Mouse (Mus musculus): Measurements from ENCODE around the gene Tnfrsf9. TPM values are rescaled to one million over a fixed set of nuclear protein-coding genes. Genes with fewer than 3 reads are reported as not detected.
A peak's percentile ranks its signal among the peaks of the same experiment; 100 is the strongest.
"Not testable (repeated sequence)": the region's sequence is repeated elsewhere in the genome, so short reads cannot be mapped to it uniquely, and the experiment has no call there.

Gene Tnfrsf9
- under 1 TPM; 0.16 to 0.22 TPM for total RNA-seq (2021)
- long read RNA-seq, experiment 1, partial matches to known transcripts, result 0 of 1 reads
- long read RNA-seq, experiment 1, other reads (novel, unspliced or antisense), result 1 of 1 reads
- long read RNA-seq, experiment 2, result 0 reads

DNA sequence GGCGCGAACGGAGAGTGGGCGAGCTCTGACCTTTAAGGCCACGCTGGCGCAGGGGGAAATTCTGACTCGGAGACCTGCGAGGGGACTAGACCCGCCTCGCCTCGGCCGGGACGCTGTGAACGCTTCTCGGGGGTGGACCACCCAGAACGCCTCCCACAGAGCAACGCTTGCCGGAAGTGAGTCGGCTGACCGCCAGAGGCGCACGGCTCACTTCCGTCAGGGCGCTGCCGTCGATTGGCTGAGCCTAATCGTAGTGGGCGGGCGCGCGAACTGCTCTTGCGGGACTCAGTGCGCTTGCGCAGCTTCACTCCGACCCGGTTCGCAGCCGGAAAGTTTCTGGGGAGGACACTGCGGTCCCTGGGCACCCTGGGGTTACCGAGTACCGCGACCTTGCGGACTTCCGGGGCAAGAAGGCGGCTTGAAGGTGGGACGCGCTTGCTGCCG lies at the start of gene Tnfrsf9, which contains the start of gene Park7:
Gene Tnfrsf9 (plus strand): TSS at position 273 of the 444 bp plus-strand sequence.
Gene Park7 (minus strand): TSS at position 148 of the 444 bp plus-strand sequence.
- DNase-seq, result peak; percentile 98
- intact Hi-C loops (cut with DNase I; ENCODE audit: low total_unique reads), result no loop called here

DNA sequence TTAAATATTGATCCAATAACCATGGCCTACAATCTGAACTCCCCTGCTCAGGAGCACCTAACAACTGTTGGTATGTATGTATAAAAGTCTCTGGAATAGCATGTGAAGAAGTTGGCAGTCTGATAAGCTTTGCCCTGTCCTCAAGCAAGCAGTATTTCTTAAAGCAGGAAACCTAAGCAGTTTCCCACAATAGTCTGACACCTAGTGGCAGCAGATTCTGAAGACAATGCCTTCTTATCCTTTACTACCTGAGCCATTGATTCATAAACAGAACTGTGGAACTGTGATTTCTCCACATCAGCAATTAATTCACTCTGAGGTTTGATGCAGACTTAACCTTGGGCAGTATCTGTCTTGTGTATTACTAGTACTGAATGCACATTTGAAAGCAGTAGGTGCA lies 49.0 kb upstream of the Tnfrsf9 start:
- DNase-seq, result no peak
- intact Hi-C loops (cut with DNase I; ENCODE audit: low total_unique reads), result no loop called here

DNA sequence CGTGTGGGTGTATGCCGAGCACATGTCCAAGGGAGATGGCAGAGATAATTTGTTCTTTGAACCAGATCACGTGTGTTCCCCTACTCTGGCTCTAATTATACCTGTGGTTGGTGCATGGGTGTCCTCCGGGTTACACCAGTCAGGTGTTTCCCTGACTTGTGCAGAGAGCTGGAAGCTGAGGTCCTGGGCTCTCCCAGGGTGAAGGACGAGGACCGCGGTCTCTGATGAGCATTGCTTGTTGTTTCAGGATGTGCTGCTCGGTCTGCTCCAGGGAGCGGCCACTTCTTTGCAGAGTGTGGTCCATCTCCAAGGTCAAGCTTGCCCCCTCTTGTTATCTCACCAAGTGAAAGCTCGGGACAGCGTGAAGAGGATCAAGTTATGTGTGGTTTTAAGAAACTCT lies 48.3 kb upstream of the Tnfrsf9 start:
- DNase-seq, result no peak
- intact Hi-C loops (cut with DNase I; ENCODE audit: low total_unique reads), result no loop called here

DNA sequence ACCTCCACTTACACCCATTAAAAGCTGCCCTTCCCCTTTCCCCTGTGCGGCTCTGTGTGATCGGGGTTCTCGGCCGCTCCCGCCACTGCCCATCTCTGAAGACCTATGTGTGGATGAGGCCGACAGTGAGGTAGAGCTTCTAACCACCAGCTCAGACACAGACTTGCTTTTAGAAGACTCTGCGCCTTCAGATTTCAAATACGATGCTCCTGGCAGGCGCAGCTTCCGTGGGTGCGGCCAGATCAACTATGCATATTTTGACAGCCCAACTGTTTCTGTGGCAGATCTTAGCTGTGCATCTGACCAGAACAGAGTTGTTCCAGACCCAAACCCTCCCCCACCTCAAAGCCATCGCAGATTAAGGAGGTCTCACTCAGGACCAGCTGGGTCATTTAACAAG lies 47.9 kb upstream of the Tnfrsf9 start:
- no peak for DNase-seq
- intact Hi-C loops (cut with DNase I; ENCODE audit: low total_unique reads), result no loop called here

DNA sequence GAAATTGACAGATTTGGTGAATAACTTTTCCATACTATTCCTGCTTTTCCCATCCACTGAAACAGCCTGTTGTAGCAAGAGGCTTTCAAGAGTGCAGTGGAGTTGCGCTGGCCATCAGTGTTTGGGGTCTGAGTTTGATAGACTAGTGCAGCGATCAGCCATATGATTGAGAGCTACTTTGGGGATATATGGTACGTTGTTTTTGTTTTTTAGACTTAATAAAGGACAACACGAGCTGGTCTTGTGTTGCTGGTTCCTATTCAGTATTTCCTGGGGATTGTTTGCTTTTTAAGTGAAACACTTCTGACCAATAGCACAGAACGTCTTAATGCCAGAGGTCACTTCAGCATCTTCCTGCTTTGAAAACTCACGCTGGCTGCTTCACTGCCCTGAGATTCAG lies 46.2 kb upstream of the Tnfrsf9 start:
- intact Hi-C loops (cut with DNase I; ENCODE audit: low total_unique reads), result no loop called here
- DNase-seq, result no peak

DNA sequence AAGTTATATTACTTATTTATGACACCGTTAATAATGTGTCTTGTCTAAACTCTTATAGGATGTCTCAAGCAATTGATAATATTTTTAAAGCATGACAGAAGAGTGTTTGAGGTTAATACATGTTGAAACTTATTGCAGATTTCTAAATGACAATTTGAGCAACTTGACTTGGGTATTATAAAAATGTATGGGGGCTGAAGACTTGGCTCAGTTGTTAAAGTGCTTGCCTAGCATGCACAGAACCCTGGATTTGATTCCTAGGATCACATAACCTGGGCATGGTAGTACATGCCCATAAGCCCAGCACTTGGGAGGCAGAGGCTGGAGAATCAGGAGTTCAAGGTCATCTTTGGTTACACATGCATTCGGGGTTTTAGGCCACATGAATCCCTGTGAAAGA lies 45.5 kb upstream of the Tnfrsf9 start:
- DNase-seq, result no peak
- intact Hi-C loops (cut with DNase I; ENCODE audit: low total_unique reads), result no loop called here

DNA sequence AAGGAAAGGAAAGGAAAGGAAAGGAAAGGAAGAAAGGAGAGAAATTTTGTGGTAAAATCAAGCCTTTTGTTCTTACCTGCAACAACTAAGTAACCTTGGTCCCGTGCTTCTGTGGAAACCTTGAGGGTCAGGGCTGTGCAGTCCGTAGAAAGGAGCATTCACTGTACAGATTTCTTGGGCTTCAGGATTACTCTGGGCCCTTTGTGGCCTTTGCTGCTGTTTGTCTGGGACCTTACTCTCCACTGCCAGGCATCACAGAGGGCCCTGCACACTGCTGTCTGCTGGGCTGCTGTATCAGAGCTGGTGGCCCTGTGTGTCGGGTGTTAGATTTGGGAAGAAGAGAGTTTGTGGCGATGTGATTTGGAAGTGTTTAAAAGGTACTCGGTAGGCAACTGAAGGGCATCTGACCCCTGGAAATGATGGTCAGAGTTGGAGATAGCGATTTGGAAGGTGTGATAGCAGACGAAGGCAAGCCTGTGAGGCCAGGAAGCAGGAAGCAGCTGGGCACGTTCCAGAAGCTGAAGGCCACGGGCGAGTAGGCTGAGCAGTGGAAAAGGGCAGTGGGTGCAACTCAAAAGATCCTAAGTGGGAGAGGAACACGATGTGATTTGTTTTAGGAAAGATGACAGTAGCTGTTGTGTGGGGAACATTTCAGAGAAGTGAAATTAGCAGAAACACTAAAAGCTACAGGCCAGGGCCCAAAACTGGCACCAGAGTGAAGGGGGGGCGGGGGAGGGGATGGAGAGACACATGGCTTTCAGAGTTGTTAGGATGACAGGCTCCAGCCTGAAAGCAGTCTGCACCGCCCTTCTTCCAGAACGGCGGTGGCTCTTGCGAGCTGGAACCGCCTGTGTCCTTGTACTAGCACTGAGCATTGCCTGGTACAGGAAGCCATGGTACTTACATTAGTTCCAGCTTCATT lies 44.8 kb upstream of the Tnfrsf9 start:
- no peak for DNase-seq
- intact Hi-C loops (cut with DNase I; ENCODE audit: low total_unique reads), result no loop called here

DNA sequence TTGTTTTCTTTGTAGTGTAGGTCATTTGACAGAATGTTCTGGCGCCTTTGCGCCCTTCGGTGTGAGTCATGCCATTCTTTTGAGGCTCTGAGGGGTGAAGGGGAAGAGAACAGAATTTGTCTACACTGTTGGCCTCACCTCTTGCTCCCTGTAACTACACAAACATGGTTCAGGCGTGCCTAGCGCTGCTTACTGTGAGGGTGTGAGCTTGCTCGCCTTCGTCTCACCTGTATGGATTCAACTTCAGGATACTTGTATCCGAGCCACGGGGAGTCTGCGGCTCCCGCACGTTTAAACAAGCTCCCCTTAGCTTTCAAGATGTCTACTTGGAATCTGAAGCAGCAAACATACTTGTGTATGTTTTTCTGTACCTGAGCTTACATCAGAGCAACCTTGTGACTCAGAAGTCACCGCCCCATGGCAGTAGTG lies 43.4 kb upstream of the Tnfrsf9 start:
- intact Hi-C loops (cut with DNase I; ENCODE audit: low total_unique reads), result no loop called here
- no peak for DNase-seq

DNA sequence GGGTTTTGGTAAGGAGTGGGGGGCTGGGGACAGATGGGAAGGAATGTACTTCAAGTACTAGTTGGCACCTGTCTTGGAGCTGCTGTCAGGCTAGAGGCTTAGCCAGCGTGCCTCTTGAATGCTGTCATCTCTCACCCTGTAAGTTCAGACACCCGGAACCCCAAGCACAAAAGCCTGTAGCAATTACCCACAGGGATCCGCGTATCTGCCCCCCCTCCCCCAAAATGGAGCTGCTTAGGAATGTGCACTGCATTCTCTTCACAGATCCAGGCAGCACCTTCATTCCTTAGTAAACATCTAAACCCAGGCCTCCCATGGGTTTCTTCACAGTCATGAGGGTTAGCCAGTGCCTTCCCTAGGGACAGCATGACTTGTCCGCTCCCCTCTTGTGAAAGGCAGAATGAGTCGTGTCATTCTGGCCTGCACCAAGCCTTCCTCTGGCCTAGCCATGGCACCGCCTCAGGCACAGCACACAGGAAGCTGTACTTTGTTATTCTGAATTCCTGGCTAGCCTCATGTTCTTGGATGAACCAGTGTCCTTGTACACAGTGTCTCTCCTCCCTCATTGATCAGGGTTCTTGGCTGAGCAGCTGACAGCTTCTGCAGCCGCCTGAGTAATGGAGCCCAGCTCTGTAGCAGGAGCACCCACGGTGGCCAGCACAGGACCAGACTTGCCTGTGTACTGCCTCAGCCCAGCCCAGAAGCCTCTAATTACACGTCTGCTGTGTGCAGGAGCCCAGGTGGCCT lies 42.8 kb upstream of the Tnfrsf9 start:
- peak; percentile 57 for DNase-seq
- intact Hi-C loops (cut with DNase I; ENCODE audit: low total_unique reads), result no loop called here

DNA sequence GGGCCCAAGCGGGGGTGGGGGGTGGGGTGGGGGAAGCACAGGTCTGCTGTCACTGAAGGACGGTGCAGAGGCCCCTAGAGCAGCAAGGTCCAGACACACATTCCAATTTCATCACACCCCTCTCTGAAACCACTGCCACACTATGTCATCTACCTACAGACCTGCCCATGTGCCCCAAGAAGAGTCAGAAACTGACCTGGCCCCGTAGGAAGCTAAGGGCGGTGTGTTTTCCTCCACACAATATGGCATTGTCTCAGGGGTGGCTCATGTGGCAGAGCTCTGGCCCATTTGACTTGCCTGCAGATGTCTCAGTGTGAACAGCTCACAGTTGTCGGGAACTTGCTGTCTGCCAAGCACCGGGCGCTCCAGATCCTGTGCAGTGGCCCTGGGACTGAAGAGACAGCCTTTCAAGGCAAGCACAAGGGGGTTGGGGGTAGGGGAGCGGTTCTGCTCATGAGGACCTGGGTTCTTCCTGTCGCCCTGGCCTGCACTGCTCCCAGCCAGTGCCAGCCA lies 42.2 kb upstream of the Tnfrsf9 start:
- peak; percentile 65 for DNase-seq
- intact Hi-C loops (cut with DNase I; ENCODE audit: low total_unique reads), result no loop called here

DNA sequence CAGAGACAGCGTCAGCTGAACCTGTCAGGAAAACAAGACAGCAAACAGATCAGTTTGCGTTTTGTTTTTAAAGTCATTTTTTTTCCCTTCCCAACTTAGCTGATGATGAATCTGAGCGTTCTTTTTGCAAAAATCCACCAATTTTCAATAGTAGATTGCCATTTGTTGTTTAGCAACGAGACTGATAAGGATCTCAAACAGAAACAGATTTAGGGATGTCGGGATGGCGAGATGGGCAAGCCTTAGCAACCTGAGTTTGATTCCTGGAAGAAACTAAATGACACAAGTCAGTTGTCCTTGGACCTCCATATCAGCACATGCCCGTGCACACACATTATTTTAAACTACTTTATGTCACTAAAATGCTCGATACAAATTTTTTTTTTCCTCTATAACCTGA lies 41.7 kb upstream of the Tnfrsf9 start:
- intact Hi-C loops (cut with DNase I; ENCODE audit: low total_unique reads), result no loop called here
- DNase-seq, result no peak

DNA sequence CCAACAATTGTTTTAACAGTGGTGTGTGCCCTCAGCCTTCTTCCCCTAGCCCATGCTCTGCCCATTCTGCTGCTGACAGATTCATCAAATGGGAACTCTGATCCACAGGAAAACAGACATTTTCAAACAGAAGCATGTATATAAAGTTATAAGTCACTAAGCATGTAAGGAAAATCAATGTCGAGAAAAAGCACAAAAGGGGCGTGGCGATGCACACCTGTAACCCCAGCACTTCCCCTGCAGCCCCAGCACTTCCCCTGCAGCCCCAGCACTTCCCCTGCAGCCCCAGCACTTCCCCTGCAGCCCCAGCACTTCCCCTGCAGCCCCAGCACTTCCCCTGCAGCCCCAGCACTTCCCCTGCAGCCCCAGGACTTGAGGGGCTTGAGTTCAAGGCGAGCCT lies 39.9 kb upstream of the Tnfrsf9 start:
- intact Hi-C loops (cut with DNase I; ENCODE audit: low total_unique reads), result not testable (repeated sequence)

DNA sequence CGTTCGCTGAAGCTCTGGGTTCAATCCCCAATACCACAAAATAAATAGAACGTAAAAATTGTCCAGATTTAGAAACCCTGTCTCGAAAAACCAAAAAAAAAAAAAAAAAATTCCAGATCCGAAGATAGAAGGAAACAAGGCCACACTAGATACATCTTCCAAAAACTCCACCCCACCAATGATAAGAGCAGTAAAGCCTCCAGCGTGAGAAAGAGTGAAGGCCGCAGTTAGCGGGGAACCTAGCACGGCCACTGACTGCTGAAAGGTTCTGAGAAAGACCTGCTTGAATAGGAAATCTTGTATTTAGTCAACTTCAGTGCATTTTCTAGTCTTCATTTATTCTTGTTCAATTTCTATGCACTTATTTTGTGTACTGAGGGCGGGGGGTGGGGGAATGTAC lies 39.0 kb upstream of the Tnfrsf9 start:
- intact Hi-C loops (cut with DNase I; ENCODE audit: low total_unique reads), result no loop called here
- no peak for DNase-seq

More for the DNA sequence above, 39.9 kb upstream of the Tnfrsf9 start:
- not testable (repeated sequence) for DNase-seq

DNA sequence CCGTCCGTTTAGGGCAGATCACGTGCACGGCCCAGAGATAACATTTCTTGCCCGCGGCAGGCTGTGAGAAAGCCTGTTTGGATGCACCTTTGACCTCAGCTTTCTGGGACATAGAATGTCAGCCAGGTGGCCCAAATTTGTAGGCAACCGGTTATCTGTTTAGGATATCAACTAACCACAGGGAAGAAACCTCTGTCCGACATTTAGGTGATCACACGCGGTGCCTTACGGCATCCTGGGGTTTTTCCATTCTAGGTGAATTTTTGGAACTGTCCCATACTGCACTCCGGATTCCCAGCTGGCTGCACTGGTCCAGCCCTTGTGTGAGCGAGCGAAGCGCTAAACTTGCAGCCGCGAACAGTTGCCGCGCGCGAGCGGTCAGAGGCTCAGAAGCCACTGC lies 34.7 kb upstream of the Tnfrsf9 start:
- no peak for DNase-seq
- intact Hi-C loops (cut with DNase I; ENCODE audit: low total_unique reads), result no loop called here

DNA sequence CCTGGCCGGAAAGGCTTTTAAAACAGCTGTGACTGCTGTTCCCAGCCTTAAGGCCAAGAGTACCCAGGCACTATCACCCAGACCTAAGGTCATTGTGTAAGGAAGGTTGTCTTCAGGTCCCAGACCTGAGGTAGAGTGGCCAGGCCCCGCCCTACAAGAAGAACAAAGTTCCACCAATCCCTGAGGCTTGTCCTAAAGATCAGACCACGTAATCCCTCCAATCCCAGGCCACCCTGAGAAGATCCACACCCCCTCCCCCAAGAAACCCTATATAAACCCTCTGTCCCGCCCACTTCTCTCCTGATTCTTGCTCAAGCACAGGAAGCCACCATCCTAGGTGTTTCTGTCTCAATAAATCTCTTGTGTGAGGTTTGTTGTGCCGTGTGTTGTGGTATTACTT lies 34.0 kb upstream of the Tnfrsf9 start:
- intact Hi-C loops (cut with DNase I; ENCODE audit: low total_unique reads), result no loop called here
- DNase-seq, result no peak

DNA sequence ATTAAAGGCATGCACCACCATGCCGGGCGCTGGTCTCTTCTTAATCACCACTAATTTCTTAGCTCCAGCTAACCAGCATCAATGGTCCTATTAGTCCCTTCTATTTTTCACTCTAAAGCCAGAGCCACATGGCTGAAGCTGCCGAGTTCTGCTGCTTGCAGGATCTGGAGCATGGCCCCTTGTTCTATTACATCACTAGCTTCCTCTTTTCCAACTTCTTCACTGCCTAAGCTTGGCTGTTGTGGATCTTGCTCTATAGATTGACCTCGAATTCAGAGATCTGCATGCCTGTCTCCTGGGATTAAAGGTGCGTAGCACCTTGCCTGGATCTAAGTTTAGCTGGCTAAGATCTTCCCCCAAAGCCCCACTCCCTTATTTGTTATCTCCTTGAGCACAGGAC lies 31.7 kb upstream of the Tnfrsf9 start:
- intact Hi-C loops (cut with DNase I; ENCODE audit: low total_unique reads), result no loop called here
- DNase-seq, result no peak

DNA sequence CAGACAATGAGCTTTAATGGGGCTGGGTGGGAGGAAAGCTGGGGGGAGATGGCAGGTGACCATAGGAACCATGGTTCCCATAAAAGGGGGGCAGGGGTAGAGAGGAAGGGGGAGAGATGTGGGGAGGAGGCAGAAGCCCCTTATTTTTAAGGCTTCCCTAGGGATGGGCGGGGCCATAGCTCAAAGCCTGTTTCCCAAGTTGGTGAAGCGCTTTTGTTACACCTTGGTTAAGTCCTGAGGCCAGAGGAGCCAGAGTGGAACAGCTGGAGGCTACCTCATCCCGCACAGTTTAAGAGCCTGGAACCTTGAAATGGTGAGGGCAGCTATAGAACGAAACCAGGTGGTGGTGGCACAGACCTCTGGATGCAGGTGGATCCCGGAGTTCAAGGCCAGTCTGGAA lies 26.5 kb upstream of the Tnfrsf9 start:
- intact Hi-C loops (cut with DNase I; ENCODE audit: low total_unique reads), result no loop called here
- no peak for DNase-seq

DNA sequence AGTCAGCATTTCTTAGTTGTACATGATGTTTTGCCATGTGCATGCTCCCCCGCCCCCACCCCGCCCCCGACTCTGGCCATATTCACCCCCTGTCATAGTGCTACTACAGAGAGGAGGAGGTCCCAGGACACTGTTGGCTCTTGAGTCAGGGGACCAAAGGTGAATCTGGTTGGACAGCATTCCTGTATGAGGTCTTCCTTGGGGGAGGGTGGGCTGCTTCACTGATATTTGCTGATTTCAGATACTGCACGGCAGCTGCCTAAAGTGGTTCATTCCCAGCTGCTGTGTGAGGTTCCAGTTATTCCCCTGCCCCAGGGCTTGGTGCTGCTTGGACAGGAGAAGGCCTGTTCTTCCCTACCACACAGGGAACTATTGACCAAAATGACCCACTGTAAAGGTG lies 25.9 kb upstream of the Tnfrsf9 start:
- no peak for DNase-seq
- intact Hi-C loops (cut with DNase I; ENCODE audit: low total_unique reads), result no loop called here

DNA sequence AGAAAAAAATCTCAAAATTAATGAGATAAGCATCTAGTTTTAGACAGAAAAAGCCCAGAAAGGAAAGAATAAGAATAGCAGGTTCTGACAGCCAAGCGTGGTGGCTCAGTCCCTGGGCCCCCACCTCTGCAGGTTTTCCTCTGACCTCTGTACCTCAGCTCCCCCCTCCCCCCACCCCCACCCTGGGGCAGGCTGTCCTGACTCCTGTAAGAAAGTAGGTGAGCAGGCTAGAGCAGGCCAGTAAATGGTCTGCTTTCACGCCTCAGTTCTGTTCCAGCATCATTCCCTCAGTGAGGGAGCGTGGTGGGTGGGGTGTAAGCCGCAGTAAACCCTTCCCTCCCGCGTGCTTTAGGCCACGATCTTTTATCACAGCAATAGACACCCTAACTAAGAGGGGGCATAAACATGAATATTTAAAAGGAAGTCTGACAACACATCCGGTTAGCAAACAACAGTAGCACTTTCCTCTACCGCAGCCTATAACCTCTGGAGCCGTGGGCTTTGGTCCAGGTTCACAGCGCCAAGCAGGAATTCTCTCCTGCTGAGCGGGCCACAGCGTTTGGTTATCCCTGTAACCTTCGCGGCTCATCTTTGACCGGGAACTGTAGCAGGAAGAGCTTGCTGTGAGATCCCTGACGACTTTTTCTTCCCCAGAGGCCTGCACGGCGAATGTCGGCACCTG lies 24.9 kb upstream of the Tnfrsf9 start:
- peak; percentile 7 for DNase-seq
- intact Hi-C loops (cut with DNase I; ENCODE audit: low total_unique reads), result no loop called here

DNA sequence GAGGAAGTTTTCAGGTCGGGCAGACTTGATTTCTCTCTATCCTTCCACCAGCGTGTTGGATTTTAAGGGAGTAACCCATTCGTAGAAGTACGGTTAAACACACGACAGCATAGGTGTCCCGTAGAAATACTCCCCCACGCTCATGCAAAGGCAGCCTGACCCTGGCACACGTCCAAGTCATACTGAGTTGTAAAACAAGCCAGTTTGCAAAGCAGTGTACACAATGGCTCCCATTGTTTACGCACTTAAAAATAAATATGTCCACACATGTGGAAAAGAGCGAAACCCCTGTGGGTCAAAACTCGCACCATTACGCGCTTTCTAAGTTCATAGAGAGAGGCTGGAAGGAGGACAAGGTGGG lies 24.4 kb upstream of the Tnfrsf9 start:
- intact Hi-C loops (cut with DNase I; ENCODE audit: low total_unique reads), result no loop called here
- peak; percentile 26 for DNase-seq
